Mouse (Mus musculus): ENCODE results near the gene Krtap10-10.

Krtap10-10 gene

GRCm38 (mm10) chr10:77867546-77867945 is 31.8 kb downstream of the Krtap10-10 start:
- in situ Hi-C loops (cut with MboI, MseI), result no loop called here

GRCm38 (mm10) chr10:77869651-77870050 is 33.9 kb downstream of the Krtap10-10 start:
- in situ Hi-C loops (cut with MboI, MseI), result no loop called here

DNA sequence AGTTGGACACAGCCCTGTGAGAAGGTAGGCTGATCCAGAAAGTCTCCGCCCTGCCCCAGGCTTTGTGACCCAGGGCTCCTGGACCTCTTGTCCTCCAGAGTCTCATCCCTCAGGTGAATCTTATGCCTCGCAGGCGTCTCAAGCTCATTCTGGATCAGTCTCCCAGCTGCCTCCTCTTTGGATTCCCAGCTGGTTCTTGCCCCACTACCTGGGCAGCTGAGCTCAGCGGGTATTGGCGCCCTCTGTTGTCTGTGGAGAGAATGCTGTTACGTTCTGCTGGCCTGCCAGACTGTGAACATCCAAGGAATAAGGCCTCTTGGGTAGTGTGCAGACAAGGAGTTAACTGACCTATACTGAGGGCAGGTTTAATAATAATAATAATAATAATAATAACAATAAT is 43.2 kb downstream of the Krtap10-10 start:
- in situ Hi-C loops (cut with MboI, MseI), result no loop called here

DNA sequence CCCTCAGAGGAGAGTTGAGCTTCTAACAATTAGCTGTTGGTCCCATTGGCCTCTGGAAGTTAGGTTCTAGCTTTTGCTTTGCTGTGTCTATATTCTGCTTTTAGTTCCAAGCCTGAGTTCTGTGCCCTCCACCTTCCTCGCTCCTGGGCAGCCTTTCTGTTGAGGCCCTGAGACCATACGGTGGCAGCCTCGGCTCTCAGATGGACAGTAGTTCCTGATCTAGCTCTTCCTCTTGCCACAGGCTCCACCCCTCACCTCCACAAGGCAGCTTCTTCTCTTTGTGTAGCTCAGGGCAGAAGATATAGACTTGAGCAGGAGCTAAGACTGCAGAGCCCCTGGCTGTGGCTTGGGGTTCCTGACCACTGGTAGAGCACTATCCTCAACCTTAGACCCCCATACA is 44.6 kb downstream of the Krtap10-10 start:
- in situ Hi-C loops (cut with MboI, MseI), result no loop called here

DNA sequence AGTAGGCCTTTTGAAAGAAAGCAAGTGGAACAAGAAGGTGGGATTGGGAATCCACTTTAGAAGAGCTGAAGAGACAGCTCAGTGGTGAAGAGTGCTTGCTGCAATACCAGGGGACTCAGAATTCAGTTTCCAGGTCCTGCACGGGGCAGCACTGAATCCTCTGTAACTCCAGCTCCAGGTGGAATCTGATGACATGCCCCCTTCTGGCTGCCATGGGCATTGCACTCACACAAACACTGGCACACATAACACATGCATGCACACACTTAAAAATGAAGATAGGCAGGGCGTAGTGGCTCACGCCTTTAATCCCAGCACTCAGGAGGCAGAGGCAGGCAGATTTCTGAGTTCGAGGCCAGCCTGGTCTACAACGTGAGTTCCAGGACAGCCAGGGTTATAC is 46.8 kb downstream of the Krtap10-10 start:
- in situ Hi-C loops (cut with MboI, MseI), result no loop called here

GRCm38 (mm10) chr10:77886007-77886747 is 50.4 kb downstream of the Krtap10-10 start:
- in situ Hi-C loops (cut with MboI, MseI), result no loop called here
